Mouse (Mus musculus): Measurements from ENCODE around the gene Prelid3b. TPM values are rescaled to one million over a fixed set of nuclear protein-coding genes. Genes with fewer than 3 reads are reported as not detected.

The Prelid3b gene
- polyA plus RNA-seq, 1 experiment from 2014 or later = 110 TPM

DNA sequence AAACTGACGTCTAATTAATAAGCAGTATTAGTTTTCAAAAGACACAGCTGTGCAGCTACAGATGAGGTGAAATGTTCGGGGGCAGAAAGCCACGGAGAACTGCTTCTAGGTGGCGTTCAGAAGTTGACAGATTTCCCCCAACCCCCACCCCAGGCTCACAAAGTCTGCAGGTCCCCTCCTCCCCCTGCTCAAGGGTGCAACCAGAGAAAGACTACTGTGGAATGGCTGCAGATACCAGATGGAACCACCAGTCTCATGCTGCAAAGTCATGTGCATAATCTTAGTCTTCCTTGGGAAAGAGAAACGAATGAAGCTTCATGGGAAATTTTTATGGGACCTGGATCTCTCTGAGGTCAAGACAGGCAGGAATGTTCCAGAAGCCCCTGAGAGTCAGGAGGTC, 29.4 kb upstream of the Prelid3b start:
- H3K4me2 ChIP-seq (ENCODE audit: low read length) = no peak overlapping the region
- 54% methylated on average over 5 of the region's 5 CpGs for WGBS
- peak; percentile 54; the same call in 1 of the 2 replicates for ATAC-seq
- no peak overlapping the region for H3K9ac ChIP-seq (ENCODE audit: low read depth, low read length)
- no peaks in the 10 kb centered on the region for H3K9me3 ChIP-seq (replicated peaks; ENCODE audit: control insufficient read depth, low read length, poor library complexity, severe bottlenecking)
- H3K27me3 ChIP-seq (ENCODE audit: control insufficient read depth, insufficient read depth, low read depth, low read length) = no peaks in the 10 kb centered on the region
- no peak overlapping the region for H3K4me3 ChIP-seq (ENCODE audit: low read depth, low read length)
- 0 out of 2 replicates have a peak, but pooled peaks cover 2% of the 10 kb centered on the region for H3K4me1 ChIP-seq (ENCODE audit: control insufficient read depth, insufficient read depth, low read length)
- no peaks in the 10 kb centered on the region for H3K36me3 ChIP-seq (ENCODE audit: control insufficient read depth, insufficient read depth, low read length)
- H3K27ac ChIP-seq (ENCODE audit: low read length) = no peak overlapping the region

DNA sequence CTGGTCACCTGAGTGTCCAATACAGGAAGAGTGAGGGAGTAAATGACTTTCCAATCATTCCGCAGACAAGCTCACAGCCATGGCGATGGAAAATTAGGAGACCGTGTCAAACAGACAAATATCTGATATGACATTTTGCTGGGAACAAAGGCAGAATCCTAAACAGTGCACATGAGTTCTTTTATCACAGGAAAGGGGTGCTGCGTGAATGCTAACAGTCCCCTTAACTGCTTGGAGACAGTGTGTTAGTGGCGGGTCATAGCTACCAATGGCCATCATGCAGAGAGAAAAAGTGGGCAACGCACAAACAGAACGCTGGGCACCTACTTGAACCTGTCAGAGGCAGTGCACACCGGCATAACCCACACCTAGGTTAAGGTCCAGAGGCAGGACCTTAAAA, 28.6 kb upstream of the Prelid3b start:
- H3K36me3 ChIP-seq (ENCODE audit: control insufficient read depth, insufficient read depth, low read length) = no peaks in the 10 kb centered on the region
- H3K4me2 ChIP-seq (ENCODE audit: low read length) = no peak overlapping the region
- H3K9me3 ChIP-seq (replicated peaks; ENCODE audit: control insufficient read depth, low read length, poor library complexity, severe bottlenecking) = no peaks in the 10 kb centered on the region
- no peak overlapping the region for H3K27ac ChIP-seq (ENCODE audit: low read length)
- ATAC-seq = peak; percentile 56; the same call in 1 of the 2 replicates
- 62% methylated on average over 8 of the region's 8 CpGs for WGBS
- no peak overlapping the region for H3K9ac ChIP-seq (ENCODE audit: low read depth, low read length)
- 0 out of 2 replicates have a peak, but pooled peaks cover 2% of the 10 kb centered on the region for H3K4me1 ChIP-seq (ENCODE audit: control insufficient read depth, insufficient read depth, low read length)
- H3K4me3 ChIP-seq (ENCODE audit: low read depth, low read length) = no peak overlapping the region
- H3K27me3 ChIP-seq (ENCODE audit: control insufficient read depth, insufficient read depth, low read depth, low read length) = no peaks in the 10 kb centered on the region

DNA sequence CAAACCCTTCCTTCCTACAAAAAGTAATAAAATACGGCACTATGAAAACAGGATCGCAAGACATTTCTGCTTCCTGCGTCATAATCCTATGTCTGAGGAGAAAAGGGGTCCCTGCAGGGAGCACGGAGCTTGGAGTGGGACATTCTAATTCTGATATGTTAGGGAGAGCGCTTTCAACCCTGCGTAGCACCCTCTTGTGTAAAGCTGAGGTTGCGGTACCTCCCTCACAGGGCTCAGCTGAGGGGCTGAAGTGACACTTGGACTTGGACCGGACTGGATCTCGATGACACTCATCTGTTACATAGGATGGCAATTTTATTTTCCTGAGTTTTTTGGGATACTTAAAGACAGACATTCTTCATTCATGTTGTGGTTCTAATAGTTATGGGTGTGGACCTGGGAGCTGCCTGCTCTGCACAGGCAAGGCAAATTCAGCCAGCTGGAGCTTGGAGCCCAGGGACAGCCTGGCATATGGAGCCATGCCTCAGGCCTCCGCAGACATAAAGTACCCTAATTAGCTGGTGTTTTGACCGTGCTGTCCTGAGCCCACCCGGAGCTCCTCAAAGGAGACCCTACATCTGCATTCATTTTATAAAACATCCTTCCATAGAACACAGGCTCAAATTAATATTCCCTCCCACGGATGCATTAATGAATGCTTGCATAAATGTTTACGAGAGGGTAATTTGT, 28.1 kb upstream of the Prelid3b start:
- Histone ChIP-seq H3K4me1 (ENCODE audit: control insufficient read depth, insufficient read depth, low read length) (0 out of 2 replicates have a peak, but pooled peaks cover 2% of the 10 kb centered on the region), H3K4me2 (ENCODE audit: low read length) (no peak overlapping the region), H3K27me3 (ENCODE audit: control insufficient read depth, insufficient read depth, low read depth, low read length) (no peaks in the 10 kb centered on the region), H3K9me3 (replicated peaks; ENCODE audit: control insufficient read depth, low read length, poor library complexity, severe bottlenecking) (no peaks in the 10 kb centered on the region), H3K9ac (ENCODE audit: low read depth, low read length) (no peak overlapping the region), H3K4me3 (ENCODE audit: low read depth, low read length) (no peak overlapping the region), H3K27ac (ENCODE audit: low read length) (no peak overlapping the region), H3K36me3 (ENCODE audit: control insufficient read depth, insufficient read depth, low read length) (no peaks in the 10 kb centered on the region)
- ATAC-seq = peak; percentile 79
- WGBS = 63% methylated on average over 14 of the region's 14 CpGs

DNA sequence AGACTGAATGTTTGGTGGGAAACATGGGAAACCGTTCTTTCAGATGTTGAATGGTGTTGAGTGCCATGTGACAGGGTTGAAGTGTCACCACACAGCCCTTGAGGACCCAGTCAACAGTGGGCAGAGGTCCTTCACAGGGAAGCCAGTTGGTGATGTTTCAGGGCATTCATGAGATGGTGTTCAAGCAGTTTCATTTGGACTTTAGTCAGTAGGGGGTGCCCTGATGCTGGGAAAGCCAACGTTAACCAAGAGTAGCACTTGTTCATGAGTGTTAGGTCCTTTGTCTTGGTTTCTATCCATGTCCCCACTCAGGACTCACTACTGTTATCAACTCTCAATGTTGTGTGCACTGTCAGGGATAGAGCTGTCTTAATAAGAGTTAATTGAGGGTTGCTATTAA, 20.0 kb upstream of the Prelid3b start:
- Histone ChIP-seq H3K36me3 (ENCODE audit: control insufficient read depth, insufficient read depth, low read length) (no peaks in the 10 kb centered on the region), H3K27me3 (ENCODE audit: control insufficient read depth, insufficient read depth, low read depth, low read length) (no peaks in the 10 kb centered on the region), H3K4me2 (ENCODE audit: low read length) (no peak overlapping the region), H3K27ac (ENCODE audit: low read length) (no peak overlapping the region), H3K9ac (ENCODE audit: low read depth, low read length) (no peak overlapping the region), H3K9me3 (replicated peaks; ENCODE audit: control insufficient read depth, low read length, poor library complexity, severe bottlenecking) (peaks cover 3% of the 10 kb centered on the region; the same call in 1 of the 2 replicates), H3K4me3 (ENCODE audit: low read depth, low read length) (no peak overlapping the region), H3K4me1 (ENCODE audit: control insufficient read depth, insufficient read depth, low read length) (no peaks in the 10 kb centered on the region)
- 74% methylated on average over 2 of the region's 2 CpGs for WGBS
- no peak for ATAC-seq

DNA sequence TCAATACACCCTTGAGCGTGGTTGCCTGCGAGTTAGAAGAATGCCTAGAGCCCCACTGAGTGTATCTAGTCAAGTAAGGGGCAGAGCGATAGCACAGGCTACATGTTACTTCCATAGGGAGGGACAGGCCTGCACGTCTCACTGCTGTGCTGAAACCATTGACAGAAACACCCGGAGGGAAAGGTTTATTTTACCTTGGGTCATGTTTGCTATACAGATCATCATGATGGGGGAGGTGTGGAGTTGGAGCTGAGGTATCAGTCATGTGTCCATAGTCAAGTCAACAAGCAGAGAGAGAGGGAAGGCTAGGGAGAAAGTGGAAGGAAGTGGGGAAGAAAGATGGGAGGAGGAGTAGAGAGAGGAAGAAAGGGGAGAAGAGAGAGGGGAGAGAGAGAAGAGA, 14.1 kb upstream of the Prelid3b start:
- Histone ChIP-seq H3K4me1 (ENCODE audit: control insufficient read depth, insufficient read depth, low read length) (no peaks in the 10 kb centered on the region), H3K9ac (ENCODE audit: low read depth, low read length) (no peak overlapping the region), H3K27ac (ENCODE audit: low read length) (no peak overlapping the region), H3K9me3 (replicated peaks; ENCODE audit: control insufficient read depth, low read length, poor library complexity, severe bottlenecking) (no peaks in the 10 kb centered on the region), H3K4me3 (ENCODE audit: low read depth, low read length) (no peak overlapping the region), H3K36me3 (ENCODE audit: control insufficient read depth, insufficient read depth, low read length) (no peaks in the 10 kb centered on the region), H3K4me2 (ENCODE audit: low read length) (no peak overlapping the region), H3K27me3 (ENCODE audit: control insufficient read depth, insufficient read depth, low read depth, low read length) (no peaks in the 10 kb centered on the region)
- no peak for ATAC-seq
- 86% methylated on average over 5 of the region's 5 CpGs for WGBS

DNA sequence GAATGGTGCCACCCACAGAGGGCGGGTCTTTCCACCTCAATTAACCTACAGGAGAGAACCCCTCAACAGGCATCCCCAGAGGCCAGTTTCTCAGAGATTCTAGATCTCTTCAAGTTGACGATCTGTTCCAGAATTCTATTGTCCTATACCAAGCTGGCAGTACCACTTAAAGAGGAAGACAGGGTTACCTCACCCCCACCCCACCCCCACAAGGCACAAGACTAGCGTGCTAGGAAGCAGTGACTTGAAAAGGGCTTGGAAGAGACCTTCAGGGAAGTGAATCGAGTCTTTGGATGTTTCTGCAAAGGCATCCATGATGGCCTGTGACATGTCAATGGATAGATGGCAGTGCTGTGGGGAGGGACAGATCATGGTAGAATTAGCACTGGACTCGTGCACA, 5.9 kb upstream of the Prelid3b start:
- Histone ChIP-seq H3K27ac (ENCODE audit: low read length) (no peak overlapping the region), H3K27me3 (ENCODE audit: control insufficient read depth, insufficient read depth, low read depth, low read length) (no peaks in the 10 kb centered on the region), H3K36me3 (ENCODE audit: control insufficient read depth, insufficient read depth, low read length) (no peaks in the 10 kb centered on the region), H3K9ac (ENCODE audit: low read depth, low read length) (no peak overlapping the region), H3K4me3 (ENCODE audit: low read depth, low read length) (no peak overlapping the region), H3K4me1 (ENCODE audit: control insufficient read depth, insufficient read depth, low read length) (no peaks in the 10 kb centered on the region), H3K4me2 (ENCODE audit: low read length) (no peak overlapping the region), H3K9me3 (replicated peaks; ENCODE audit: control insufficient read depth, low read length, poor library complexity, severe bottlenecking) (no peaks in the 10 kb centered on the region)
- no peak for ATAC-seq
- 77% methylated on average over 5 of the region's 5 CpGs for WGBS

DNA sequence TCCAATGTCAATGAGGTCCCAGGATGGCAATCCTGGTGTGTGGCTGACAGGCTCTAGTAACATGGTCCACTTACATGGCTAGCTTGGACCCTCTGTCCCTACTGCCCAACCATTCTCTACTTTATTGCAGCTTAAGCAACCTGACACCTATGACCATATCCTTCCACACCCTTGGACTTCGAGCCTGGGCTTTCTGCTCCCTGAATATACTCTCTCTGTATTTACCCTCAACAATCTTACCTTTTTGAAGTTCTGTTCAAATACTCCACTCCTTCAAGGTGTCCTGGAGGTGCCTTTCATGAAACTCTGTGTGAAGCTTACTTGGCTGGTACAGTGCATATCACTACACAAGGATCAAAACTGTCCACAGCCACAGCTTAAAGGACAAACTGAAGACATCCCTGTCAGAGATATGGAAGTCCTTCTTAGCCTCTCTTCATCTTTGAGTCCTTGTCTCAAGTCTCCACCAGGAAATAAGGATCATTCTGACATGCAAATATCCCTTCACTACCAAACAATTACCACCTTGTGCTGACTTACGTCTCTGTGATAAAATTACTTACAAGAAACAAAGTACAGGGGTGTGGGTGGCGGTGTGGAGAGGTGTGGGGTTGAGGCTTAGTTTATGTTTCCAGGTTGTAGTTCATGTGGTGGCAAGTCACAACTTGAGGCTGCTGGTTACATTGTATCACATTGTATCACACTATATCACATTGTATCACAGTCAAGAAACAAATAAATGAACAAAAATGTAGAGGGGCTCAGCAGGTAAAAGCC, 4.8 kb upstream of the Prelid3b start:
- Histone ChIP-seq H3K36me3 (ENCODE audit: control insufficient read depth, insufficient read depth, low read length) (no peaks in the 10 kb centered on the region), H3K4me3 (ENCODE audit: low read depth, low read length) (no peak overlapping the region), H3K27me3 (ENCODE audit: control insufficient read depth, insufficient read depth, low read depth, low read length) (no peaks in the 10 kb centered on the region), H3K4me1 (ENCODE audit: control insufficient read depth, insufficient read depth, low read length) (no peaks in the 10 kb centered on the region), H3K9ac (ENCODE audit: low read depth, low read length) (no peak overlapping the region), H3K27ac (ENCODE audit: low read length) (no peak overlapping the region), H3K9me3 (replicated peaks; ENCODE audit: control insufficient read depth, low read length, poor library complexity, severe bottlenecking) (no peaks in the 10 kb centered on the region), H3K4me2 (ENCODE audit: low read length) (no peak overlapping the region)
- WGBS = 81% methylated on average over 3 of the region's 3 CpGs
- no peak for ATAC-seq

DNA sequence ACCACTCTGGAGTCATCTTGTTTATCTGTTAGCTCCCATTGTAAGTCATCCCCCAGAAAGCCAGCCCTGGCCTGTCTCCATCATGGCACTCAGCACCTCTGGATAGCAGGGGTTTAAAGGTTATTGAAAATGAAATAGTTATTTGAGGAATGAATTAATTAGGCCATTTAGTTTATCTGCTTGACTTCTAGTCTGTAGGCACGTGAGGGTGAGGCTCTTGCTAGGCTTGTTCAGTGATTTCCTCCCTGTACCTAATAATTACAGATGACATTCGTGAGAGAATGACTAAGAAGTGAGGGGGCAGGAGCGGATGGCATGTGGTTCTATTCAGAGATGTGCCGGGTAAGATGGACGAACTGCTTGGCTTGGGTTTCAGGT, 658 bp upstream of the Prelid3b start:
- 83% methylated on average over 5 of the region's 5 CpGs for WGBS
- no peak overlapping the region for H3K9ac ChIP-seq (ENCODE audit: low read depth, low read length)

DNA sequence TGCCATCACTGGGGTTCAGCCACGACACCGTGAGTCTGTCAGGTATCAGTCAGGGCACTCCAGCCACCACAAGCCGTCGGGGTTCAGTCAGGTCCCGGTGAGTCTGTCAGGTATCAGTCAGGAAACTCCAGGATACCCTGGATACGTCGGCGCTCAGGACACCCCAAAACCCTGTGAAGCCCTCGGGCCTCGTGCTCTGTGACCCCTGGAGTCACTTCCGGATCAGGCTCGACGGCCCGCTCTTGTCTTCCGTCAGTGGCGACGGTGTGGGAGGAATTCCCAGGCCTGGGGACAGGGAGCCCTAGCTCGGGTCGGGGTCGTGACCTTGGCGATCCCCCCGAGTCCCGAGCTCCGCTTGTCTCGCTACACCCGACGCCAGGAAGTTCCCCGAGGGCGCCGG, 474 bp downstream of the Prelid3b start:
- Histone ChIP-seq H3K27ac (ENCODE audit: low read length) (no peak overlapping the region; the same call in 1 of the 2 replicates), H3K4me1 (ENCODE audit: control insufficient read depth, insufficient read depth, low read length) (peaks cover 6% of the 10 kb centered on the region; the same call in 1 of the 2 replicates), H3K36me3 (ENCODE audit: control insufficient read depth, insufficient read depth, low read length) (no peaks in the 10 kb centered on the region), H3K9ac (ENCODE audit: low read depth, low read length) (peak overlapping the region; percentile 78), H3K9me3 (replicated peaks; ENCODE audit: control insufficient read depth, low read length, poor library complexity, severe bottlenecking) (no peaks in the 10 kb centered on the region), H3K4me2 (ENCODE audit: low read length) (peak overlapping the region; percentile 82), H3K4me3 (ENCODE audit: low read depth, low read length) (peak overlapping the region; percentile 83), H3K27me3 (ENCODE audit: control insufficient read depth, insufficient read depth, low read depth, low read length) (no peaks in the 10 kb centered on the region)
- ATAC-seq = peak; percentile 53
- 8% methylated on average over 28 of the region's 30 CpGs for WGBS

More for the DNA sequence above, 658 bp upstream of the Prelid3b start:
- H3K4me1 ChIP-seq (ENCODE audit: control insufficient read depth, insufficient read depth, low read length) = peaks cover 6% of the 10 kb centered on the region; the same call in 1 of the 2 replicates
- H3K9me3 ChIP-seq (replicated peaks; ENCODE audit: control insufficient read depth, low read length, poor library complexity, severe bottlenecking) = no peaks in the 10 kb centered on the region
- ATAC-seq = no peak; the same call in 1 of the 2 replicates
- no peak overlapping the region for H3K4me3 ChIP-seq (ENCODE audit: low read depth, low read length)
- H3K36me3 ChIP-seq (ENCODE audit: control insufficient read depth, insufficient read depth, low read length) = no peaks in the 10 kb centered on the region
- H3K27me3 ChIP-seq (ENCODE audit: control insufficient read depth, insufficient read depth, low read depth, low read length) = no peaks in the 10 kb centered on the region
- peak overlapping the region; percentile 82 for H3K4me2 ChIP-seq (ENCODE audit: low read length)
- no peak overlapping the region for H3K27ac ChIP-seq (ENCODE audit: low read length)
